Mouse (Mus musculus) lung, postnatal 36 days (tissue): Measurements from ENCODE around the gene Ndufc2.
A peak's percentile ranks its signal among the peaks of the same experiment; 100 is the strongest.
"Not testable (repeated sequence)": the region's sequence is repeated elsewhere in the genome, so short reads cannot be mapped to it uniquely, and the experiment has no call there.

Experiments
- DNase-seq: peaks from one replicate; pipeline ENCODE4 v3.0.0; 2022; ENCODE audit warnings: mixed read lengths

The Ndufc2 gene

GRCm38 (mm10) chr7:97427778-97428420 is 28.1 kb downstream of the Ndufc2 start:
- DNase-seq = no peak

DNA sequence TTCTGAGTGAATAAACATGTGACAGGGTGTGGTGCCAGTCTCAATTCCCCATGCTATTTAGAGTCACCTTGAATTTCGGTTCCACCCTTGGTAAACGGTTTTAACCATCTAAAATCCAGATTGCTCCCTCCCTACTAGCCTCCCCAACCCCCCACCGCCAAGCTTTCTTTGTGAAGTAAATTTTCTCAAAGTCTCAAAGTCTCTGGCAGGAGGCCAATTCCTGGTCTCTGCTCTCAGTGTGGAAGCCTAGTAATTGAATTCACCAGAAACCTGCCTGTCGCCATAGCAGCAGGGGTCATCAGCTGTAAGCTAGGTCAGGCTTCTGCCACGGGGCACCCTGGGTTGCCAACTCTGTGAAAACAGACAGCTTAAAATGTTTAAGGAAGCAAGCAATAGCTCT is 29.9 kb downstream of the Ndufc2 start:
- DNase-seq = peak; percentile 42

DNA sequence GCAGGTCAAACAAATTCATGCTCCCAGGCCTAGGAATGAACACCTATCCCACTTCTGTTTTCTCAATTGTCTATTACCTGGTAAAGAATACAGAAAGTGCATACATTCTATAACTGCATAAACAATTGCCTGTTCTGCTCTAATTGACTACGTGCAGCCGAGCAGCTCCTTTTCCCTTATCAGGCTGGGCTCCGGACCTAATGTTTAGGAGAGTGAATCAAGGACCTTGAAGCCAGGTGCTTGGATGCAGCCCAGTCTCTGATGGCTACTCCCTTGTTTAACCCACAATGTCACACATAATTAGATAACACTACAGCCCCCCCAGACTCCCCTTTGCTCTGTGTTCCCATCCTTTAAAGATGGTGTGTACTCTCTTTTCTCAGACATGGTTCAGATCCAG is 33.7 kb downstream of the Ndufc2 start:
- DNase-seq = not testable (repeated sequence)

- no peak for DNase-seq
Measured at GRCm38 (mm10) chr7:97434517-97434916, 34.7 kb downstream of the Ndufc2 start.

DNA sequence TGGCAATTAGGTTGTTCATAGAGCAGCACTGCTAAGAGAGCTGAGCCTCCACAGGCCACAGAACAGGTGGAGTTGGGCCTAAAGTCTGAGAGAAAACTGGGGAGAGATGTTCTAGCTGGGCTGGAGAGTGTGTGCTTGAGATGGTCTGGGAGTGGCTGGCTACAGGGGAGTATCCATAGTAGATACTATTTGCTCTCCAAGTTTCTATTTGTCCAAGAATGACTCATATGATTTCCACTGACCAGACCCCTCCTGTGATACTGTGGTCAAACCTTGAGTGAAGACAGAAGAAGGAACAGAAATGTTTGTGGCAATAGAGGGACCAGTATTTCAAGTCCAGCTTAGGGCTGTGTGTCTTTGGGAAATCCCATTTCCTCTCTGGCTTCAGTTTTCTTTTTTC is 39.2 kb downstream of the Ndufc2 start:
- no peak for DNase-seq

DNA sequence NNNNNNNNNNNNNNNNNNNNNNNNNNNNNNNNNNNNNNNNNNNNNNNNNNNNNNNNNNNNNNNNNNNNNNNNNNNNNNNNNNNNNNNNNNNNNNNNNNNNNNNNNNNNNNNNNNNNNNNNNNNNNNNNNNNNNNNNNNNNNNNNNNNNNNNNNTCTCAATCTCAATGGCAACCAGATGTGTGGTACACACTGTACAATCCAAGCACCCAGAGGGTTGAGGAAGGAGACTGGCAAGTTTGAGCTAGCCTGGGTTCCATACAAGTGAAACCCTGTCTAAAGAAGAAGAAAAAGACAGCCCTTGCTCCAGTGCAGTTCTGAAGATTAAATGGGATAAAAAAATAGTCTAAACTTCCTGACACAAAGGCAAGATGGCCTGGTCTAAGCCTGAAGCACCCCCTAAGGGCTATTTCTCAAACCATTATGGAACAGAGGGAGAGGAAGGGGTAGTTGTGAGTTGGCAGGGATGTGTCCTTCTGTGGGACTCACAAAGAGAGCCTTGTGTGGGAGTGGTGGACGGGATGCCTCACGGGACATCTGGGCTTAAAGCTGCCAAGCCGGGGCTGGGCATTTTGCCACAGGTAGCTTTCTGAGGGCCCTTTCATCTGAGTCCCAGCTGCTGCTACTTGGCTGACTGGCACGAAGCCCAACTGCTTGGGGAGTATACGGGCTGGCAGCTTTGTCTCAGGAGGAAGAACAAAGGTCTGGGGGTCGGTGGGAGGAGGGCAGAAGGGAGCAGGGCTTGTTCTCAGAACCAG is 46.5 kb downstream of the Ndufc2 start:
- DNase-seq = peak; percentile 88

GRCm38 (mm10) chr7:97447050-97447531 is 47.3 kb downstream of the Ndufc2 start:
- DNase-seq = peak; percentile 26

DNA sequence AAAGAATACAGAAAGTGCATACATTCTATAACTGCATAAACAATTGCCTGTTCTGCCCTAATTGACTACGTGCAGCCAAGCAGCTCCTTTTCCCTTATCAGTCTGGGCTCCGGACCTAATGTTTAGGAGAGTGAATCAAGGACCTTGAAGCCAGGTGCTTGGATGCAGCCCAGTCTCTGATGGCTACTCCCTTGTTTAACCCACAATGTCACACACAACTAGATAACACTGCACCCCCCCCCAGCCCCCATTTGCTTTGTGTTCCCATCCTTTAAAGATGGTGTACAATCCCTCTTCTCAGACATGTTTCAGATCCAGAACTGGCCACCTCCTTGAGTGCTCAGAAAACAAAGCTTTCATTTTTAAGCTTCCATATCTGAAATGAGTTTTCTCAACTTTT is 51.2 kb downstream of the Ndufc2 start, which contains the start of gene Kctd14:
Gene Kctd14, plus strand, starts transcription at position 301 of the 400 bp plus-strand sequence.
- DNase-seq = not testable (repeated sequence)

- no peak for DNase-seq
Measured at GRCm38 (mm10) chr7:97452196-97452595, 52.4 kb downstream of the Ndufc2 start.

GRCm38 (mm10) chr7:97453141-97453921 is 53.5 kb downstream of the Ndufc2 start:
- peak; percentile 64 for DNase-seq

DNA sequence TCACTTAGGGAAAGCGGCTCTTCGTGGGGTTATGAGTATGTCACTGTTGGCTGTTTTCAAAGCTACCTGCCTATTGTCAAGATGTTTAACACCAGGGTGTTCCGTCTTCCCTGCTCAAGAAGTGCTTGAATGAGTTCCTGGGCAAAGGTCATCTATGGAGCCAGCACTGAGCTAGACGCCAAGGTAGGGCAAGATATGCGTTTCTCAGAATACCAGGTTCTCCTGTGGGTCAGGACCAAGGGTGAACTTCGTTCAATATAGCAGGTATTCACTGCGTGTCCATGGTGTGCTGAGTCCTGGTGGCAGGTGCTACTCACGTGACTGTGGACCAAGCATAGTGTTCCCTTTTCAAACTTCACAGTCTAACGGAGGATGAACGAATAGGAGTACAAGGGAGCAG is 55.0 kb downstream of the Ndufc2 start:
- no peak for DNase-seq

GRCm38 (mm10) chr7:97455577-97455976 is 55.8 kb downstream of the Ndufc2 start:
- DNase-seq = no peak
